Mouse (Mus musculus) heart, postnatal 0 days (tissue): ENCODE measurements around the gene Il9r.

Source experiments
- CTCF ChIP-seq: IDR thresholded peaks from 2 replicates; pipeline ENCODE4 v1.5.1; 2016; ENCODE audit warnings: antibody characterized with exemption, control low read depth, low read depth
- EP300 ChIP-seq: IDR thresholded peaks from 2 replicates; pipeline ENCODE4 v1.6.1; 2016; ENCODE audit warnings: antibody characterized with exemption, low read depth

DNA sequence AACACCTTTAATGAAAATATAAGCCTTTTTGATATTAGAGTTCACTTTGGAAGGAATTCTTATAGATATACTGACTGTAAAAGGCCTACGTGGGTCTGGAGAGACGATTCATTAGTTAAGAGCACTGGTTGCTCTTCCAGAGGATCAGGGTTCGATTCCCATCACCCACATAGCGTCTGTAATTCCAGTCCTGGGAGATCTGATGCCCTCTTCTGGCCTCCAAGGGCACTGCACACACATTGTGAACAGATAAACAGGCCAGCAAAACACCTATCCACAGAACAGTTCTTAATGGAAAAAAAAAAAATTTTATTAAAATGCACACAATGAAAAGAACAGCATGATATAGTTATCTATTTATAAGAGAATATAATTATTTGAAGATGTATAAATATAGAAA is 12.8 kb downstream of the Il9r start:
- TF ChIP-seq CTCF (no peak), EP300 (no peak)
